Mouse (Mus musculus): ENCODE results near the gene Klhl32. TPM values are rescaled to one million over a fixed set of nuclear protein-coding genes. Genes with fewer than 3 reads are reported as not detected.

The Klhl32 gene
- total and polyA plus RNA-seq, 3 experiments: 0.03 TPM; not detected in 2

DNA sequence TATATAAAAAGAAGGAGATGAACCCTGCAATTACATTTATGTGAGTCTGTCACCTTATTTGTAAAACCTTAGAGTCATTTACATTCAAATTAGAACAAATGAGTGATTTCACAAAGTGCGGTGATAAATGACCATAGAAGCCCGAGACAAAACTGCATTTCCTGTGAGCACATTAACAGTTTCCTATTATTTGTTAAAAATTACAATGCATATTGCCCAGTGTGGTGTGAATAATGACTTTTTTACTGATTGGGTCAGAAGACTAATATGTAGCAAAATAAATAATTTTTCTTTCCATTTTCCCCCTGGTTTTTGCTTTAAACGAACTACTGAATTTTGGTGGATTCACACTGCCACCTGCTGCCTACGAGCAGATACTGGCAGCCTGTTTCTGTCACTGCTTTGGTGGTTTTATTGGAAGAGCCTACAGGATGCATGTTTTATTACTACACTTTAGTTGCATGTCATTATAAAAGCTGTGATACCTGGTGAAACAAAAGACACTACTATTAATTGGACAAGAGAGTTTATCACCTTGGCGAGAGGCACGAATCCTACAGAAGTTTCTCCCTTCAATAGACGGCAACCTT lies 152.3 kb downstream of the Klhl32 start:
- H3K36me3 ChIP-seq (ENCODE audit: control insufficient read depth in 1 of 2, insufficient read depth in 2 of 2, low read length in 2 of 2): no peaks in the 10 kb centered on the region
- no peaks in the 10 kb centered on the region for H3K79me2 ChIP-seq (ENCODE audit: control insufficient read depth, insufficient read depth, low read length, poor library complexity)
- H3K9ac ChIP-seq (ENCODE audit: control insufficient read depth, low read depth, low read length, poor library complexity, severe bottlenecking): no peak overlapping the region
- H3K4me3 ChIP-seq (ENCODE audit: control insufficient read depth in 1 of 2, insufficient read depth in 1 of 2, low read depth in 2 of 2, low read length in 2 of 2): no peak overlapping the region
- H3K27ac ChIP-seq (ENCODE audit: control insufficient read depth, low read depth, low read length): no peak overlapping the region
- peak; percentile 49 for DNase-seq (ENCODE audit: low read depth, low spot score)
- peaks cover 2 to 3% of the 10 kb centered on the region in 2 experiments; a peak in 1 of 4 replicates for H3K27me3 ChIP-seq (ENCODE audit: control insufficient read depth in 1 of 2, insufficient read depth in 2 of 2, low read length in 2 of 2)
- no peaks in the 10 kb centered on the region; a peak in 1 of 4 replicates for H3K4me1 ChIP-seq (ENCODE audit: control insufficient read depth in 1 of 2, insufficient read depth in 2 of 2, low read length in 2 of 2)
- TF ChIP-seq KAT2A (conservative IDR thresholded peaks at IDR 0.05; ENCODE audit: low read depth, low read length): no peak
- TF ChIP-seq BHLHE40 (IDR thresholded peaks at IDR 0.05; ENCODE audit: borderline replicate concordance, low read depth, low read length): no peak
- no peak for TF ChIP-seq ZKSCAN1 (IDR thresholded peaks at IDR 0.05; ENCODE audit: low read depth, low read length)
- no peak for TF ChIP-seq ETS1 (IDR thresholded peaks at IDR 0.05; ENCODE audit: low read depth, low read length)
- no peak for TF ChIP-seq ZNF384 (IDR thresholded peaks at IDR 0.05; ENCODE audit: low read depth, low read length)
- no peak for TF ChIP-seq MAX (IDR thresholded peaks at IDR 0.05; ENCODE audit: low read length)
- TF ChIP-seq HCFC1 (IDR thresholded peaks at IDR 0.05; ENCODE audit: low read depth, low read length): no peak
- no peak for TF ChIP-seq EP300 (IDR thresholded peaks at IDR 0.05; ENCODE audit: low read depth in 1 of 2, low read length in 2 of 2)
- TF ChIP-seq CTCF (IDR thresholded peaks at IDR 0.05 in 2 of 3, conservative IDR thresholded peaks at IDR 0.05 in 1 of 3; ENCODE audit: control insufficient read depth in 1 of 3, insufficient read depth in 1 of 3, low read depth in 2 of 3, low read length in 3 of 3, poor library complexity in 1 of 3, severe bottlenecking in 1 of 3): peak; percentile 36 to 76 (median 67)
- TF ChIP-seq RCOR1 (IDR thresholded peaks at IDR 0.05; ENCODE audit: low read depth, low read length): no peak
- TF ChIP-seq RAD21 (IDR thresholded peaks at IDR 0.05; ENCODE audit: low read depth, low read length): peak; percentile 91
- no peak for TF ChIP-seq TAL1 (IDR thresholded peaks at IDR 0.05; ENCODE audit: low read length)
- peak; percentile 76 for TF ChIP-seq ZC3H11A (IDR thresholded peaks at IDR 0.05; ENCODE audit: low read depth, low read length)
- TF ChIP-seq SMC3 (IDR thresholded peaks at IDR 0.05; ENCODE audit: low read depth, low read length): peak; percentile 84
- TF ChIP-seq MEF2A (IDR thresholded peaks at IDR 0.05; ENCODE audit: extremely low read depth, insufficient replicate concordance, low read depth, low read length, poor library complexity, severe bottlenecking): no peak
- TF ChIP-seq UBTF (IDR thresholded peaks at IDR 0.05; ENCODE audit: borderline replicate concordance, insufficient read depth, low read depth, low read length): no peak
- H3K9me3 ChIP-seq (replicated peaks; ENCODE audit: insufficient read depth, low read length): no peaks in the 10 kb centered on the region

DNA sequence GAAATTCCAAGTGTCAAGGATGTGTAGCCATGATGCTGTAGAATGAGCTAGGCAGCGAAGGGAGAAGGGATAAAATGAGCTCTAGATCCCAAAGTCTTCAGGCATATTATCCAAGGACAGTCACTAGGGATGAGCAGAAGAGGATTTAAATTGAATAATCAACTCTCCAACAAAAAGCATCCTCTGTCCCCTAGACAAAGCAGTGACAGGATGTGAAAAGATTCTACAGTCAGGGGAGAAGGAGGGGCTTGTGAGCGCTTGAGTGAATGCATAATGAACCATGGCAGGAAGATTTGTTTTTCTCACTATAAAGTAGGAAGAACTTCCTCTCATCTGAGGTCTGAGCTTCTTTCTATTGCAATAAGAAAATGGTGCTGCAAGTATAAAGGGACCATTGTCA lies 170.8 kb downstream of the Klhl32 start:
- Histone ChIP-seq H3K79me2 (ENCODE audit: control insufficient read depth, insufficient read depth, low read length, poor library complexity) (no peaks in the 10 kb centered on the region), H3K4me1 (ENCODE audit: control insufficient read depth in 1 of 2, insufficient read depth in 2 of 2, low read length in 2 of 2) (no peaks in the 10 kb centered on the region), H3K27ac (ENCODE audit: control insufficient read depth, low read depth, low read length) (no peak overlapping the region), H3K9ac (ENCODE audit: control insufficient read depth, low read depth, low read length, poor library complexity, severe bottlenecking) (no peak overlapping the region), H3K36me3 (ENCODE audit: control insufficient read depth in 1 of 2, insufficient read depth in 2 of 2, low read length in 2 of 2) (no peaks in the 10 kb centered on the region), H3K27me3 (ENCODE audit: control insufficient read depth in 1 of 2, insufficient read depth in 2 of 2, low read length in 2 of 2) (peaks cover 0 to 3% of the 10 kb centered on the region in 2 experiments; a peak in 3 of 4 replicates), H3K9me3 (replicated peaks; ENCODE audit: insufficient read depth, low read length) (no peaks in the 10 kb centered on the region), H3K4me3 (ENCODE audit: control insufficient read depth in 1 of 2, insufficient read depth in 1 of 2, low read depth in 2 of 2, low read length in 2 of 2) (no peak overlapping the region)
- no peak for TF ChIP-seq EP300 (IDR thresholded peaks at IDR 0.05; ENCODE audit: low read depth in 1 of 2, low read length in 2 of 2)
- no peak for TF ChIP-seq MXI1 (IDR thresholded peaks at IDR 0.05; ENCODE audit: low read depth, low read length)
- DNase-seq (ENCODE audit: low read depth, low spot score): no peak
